Mouse (Mus musculus) thymus, postnatal 4 days (tissue): ENCODE measurements around the gene Tex29.

Source experiments
- DNase-seq: peaks from one replicate; pipeline ENCODE4 v3.0.0; 2021

The Tex29 gene

GRCm38 (mm10) chr8:11840174-11840573 lies at the start of gene Tex29:
Tex29 (plus strand) TSS chr8:11840474.
- DNase-seq, result no peak

- no peak for DNase-seq
Measured at GRCm38 (mm10) chr8:11794956-11795355, 45.3 kb upstream of the Tex29 start.

- no peak for DNase-seq
Measured at GRCm38 (mm10) chr8:11797128-11797527, 43.1 kb upstream of the Tex29 start.

- DNase-seq, result no peak
Measured at GRCm38 (mm10) chr8:11797729-11798479, 42.4 kb upstream of the Tex29 start.

GRCm38 (mm10) chr8:11798480-11798867 lies 41.8 kb upstream of the Tex29 start:
- no peak for DNase-seq

GRCm38 (mm10) chr8:11799098-11799497 lies 41.2 kb upstream of the Tex29 start:
- no peak for DNase-seq

GRCm38 (mm10) chr8:11800481-11800880 lies 39.8 kb upstream of the Tex29 start:
- DNase-seq, result no peak

GRCm38 (mm10) chr8:11801571-11801970 lies 38.7 kb upstream of the Tex29 start:
- no peak for DNase-seq

- no peak for DNase-seq
Measured at GRCm38 (mm10) chr8:11804914-11805313, 35.4 kb upstream of the Tex29 start.

GRCm38 (mm10) chr8:11806252-11806651 lies 34.0 kb upstream of the Tex29 start:
- DNase-seq, result no peak

GRCm38 (mm10) chr8:11807361-11807760 lies 32.9 kb upstream of the Tex29 start:
- no peak for DNase-seq

GRCm38 (mm10) chr8:11808047-11808446 lies 32.2 kb upstream of the Tex29 start:
- DNase-seq, result no peak

GRCm38 (mm10) chr8:11810426-11810825 lies 29.8 kb upstream of the Tex29 start:
- DNase-seq, result no peak

GRCm38 (mm10) chr8:11813801-11814200 lies 26.5 kb upstream of the Tex29 start:
- no peak for DNase-seq

GRCm38 (mm10) chr8:11815206-11815605 lies 25.1 kb upstream of the Tex29 start:
- DNase-seq, result no peak

- no peak for DNase-seq
Measured at GRCm38 (mm10) chr8:11820136-11820535, 20.1 kb upstream of the Tex29 start.

GRCm38 (mm10) chr8:11820568-11820967 lies 19.7 kb upstream of the Tex29 start:
- DNase-seq, result no peak

GRCm38 (mm10) chr8:11821451-11822206 lies 18.6 kb upstream of the Tex29 start:
- DNase-seq, result no peak

- DNase-seq, result no peak
Measured at GRCm38 (mm10) chr8:11822550-11823060, 17.7 kb upstream of the Tex29 start.

- no peak for DNase-seq
Measured at GRCm38 (mm10) chr8:11825756-11826155, 14.5 kb upstream of the Tex29 start.

GRCm38 (mm10) chr8:11827312-11827711 lies 13.0 kb upstream of the Tex29 start:
- DNase-seq, result no peak

- no peak for DNase-seq
Measured at GRCm38 (mm10) chr8:11830214-11831046, 9.8 kb upstream of the Tex29 start.

GRCm38 (mm10) chr8:11831174-11831573 lies 9.1 kb upstream of the Tex29 start:
- no peak for DNase-seq
